In the genomic region with DNA sequence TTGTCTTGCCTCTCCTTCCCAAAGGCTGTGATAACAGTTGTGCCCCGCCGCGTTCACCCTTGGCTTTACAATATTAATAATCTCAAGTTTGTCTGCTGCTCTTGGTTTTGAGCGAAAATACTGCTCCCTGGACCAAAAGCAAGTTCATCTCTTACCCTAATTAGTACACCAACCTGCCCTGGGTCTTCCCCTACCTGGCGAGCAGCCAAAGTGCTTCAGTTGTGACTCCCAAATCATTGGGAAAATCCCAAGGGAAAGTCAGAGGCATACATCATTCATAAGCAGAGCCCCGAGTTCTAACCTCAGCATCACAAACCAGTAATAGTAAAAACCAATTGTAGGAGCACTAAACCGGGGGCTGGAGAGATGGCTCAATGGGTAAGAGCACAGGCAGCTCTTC, we compare ENCODE assay signal across 6 mouse cellular contexts.
"Had no signal": no experiment of that assay in that cellular context is flagged by ENCODE, and none has a peak within 500 bp of the region (broad histone marks: within the 10 kb centered on the region; RNA-seq: fewer than 3 reads in every experiment).

No protein-coding gene starts in this region.

- H3K27me3 ChIP-seq: liver, embryonic 13.5 days; stomach, embryonic 15.5 days had no signal

- H3K4me3 ChIP-seq: left cerebral cortex, adult 2 months; liver, embryonic 13.5 days; myocyte; stomach, embryonic 15.5 days had no signal

- H3K4me1 ChIP-seq: liver, embryonic 13.5 days; stomach, embryonic 15.5 days had no signal

- H3K36me3 ChIP-seq: liver, embryonic 13.5 days; stomach, embryonic 15.5 days had no signal

- H3K9ac ChIP-seq: liver, embryonic 13.5 days; stomach, embryonic 15.5 days had no signal

- H3K4me2 ChIP-seq: liver, embryonic 13.5 days; midbrain, embryonic 11.5 days; stomach, embryonic 15.5 days had no signal

- H3K27ac ChIP-seq: kidney, postnatal 0 days; left cerebral cortex, adult 2 months; liver, embryonic 13.5 days; stomach, embryonic 15.5 days had no signal

- H3K9me3 ChIP-seq: stomach, embryonic 15.5 days had no signal
